Mouse (Mus musculus): ENCODE measurements around the gene Minpp1. TPM values are rescaled to one million over a fixed set of nuclear protein-coding genes. Genes with fewer than 3 reads are reported as not detected.

The Minpp1 gene
- polyA plus RNA-seq, 1 experiment from 2014 or later = 63.7 TPM

DNA sequence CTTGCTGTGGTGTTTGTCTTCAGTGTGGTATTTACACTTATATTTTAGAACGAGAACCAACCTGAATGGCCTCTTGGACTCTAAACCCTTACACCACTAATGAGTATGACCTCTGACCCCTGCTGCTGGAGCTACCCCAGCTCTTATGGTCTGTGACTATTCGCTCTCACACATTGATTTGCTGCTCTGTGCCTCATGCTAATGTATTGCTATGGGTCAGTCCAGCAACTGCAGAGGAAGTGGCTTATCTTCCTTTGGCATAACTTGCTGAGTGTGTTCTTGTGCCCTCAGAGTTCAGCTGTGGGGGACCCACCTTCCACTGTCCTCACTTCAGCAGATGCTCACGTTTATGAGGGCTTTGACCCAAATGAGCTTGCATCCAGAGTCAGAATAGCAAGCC lies 24.7 kb downstream of the Minpp1 start:
- Histone ChIP-seq H3K4me3 (no peak overlapping the region), H3K9ac (no peak overlapping the region), H3K4me1 (no peaks in the 10 kb centered on the region), H3K27ac (no peak overlapping the region), H3K36me3 (peaks cover 53% of the 10 kb centered on the region), H3K4me2 (no peak overlapping the region), H3K27me3 (no peaks in the 10 kb centered on the region), H3K9me3 (no peaks in the 10 kb centered on the region)
- no peak for ATAC-seq (ENCODE audit: insufficient number of reproducible peaks, low FRiP score, low TSS enrichment, low read depth)
- WGBS = 68% methylated on average over 3 of the region's 3 CpGs

DNA sequence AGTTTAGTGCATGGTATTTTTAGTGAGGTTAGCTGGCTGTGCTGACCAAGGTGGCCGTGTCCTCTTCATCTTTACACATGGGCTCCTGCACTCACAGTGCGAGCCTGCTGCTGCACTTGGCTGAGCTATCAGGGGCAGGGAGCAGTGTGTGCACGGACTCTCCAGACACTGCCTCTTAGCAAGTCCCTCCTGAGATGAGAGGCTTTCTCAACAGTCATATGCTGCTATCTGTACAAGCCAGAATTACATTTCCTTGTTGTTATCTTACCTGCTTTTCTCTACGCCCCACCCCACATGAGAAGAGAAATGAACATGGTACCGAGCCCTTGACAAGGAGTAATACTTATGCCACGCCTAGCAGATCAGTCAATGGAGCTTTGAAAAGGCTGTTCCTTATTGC lies 25.4 kb downstream of the Minpp1 start:
- no peak for ATAC-seq (ENCODE audit: insufficient number of reproducible peaks, low FRiP score, low TSS enrichment, low read depth)
- Histone ChIP-seq H3K4me2 (no peak overlapping the region), H3K4me3 (no peak overlapping the region), H3K27ac (no peak overlapping the region), H3K4me1 (no peaks in the 10 kb centered on the region), H3K9me3 (no peaks in the 10 kb centered on the region), H3K36me3 (peaks cover 54% of the 10 kb centered on the region), H3K27me3 (no peaks in the 10 kb centered on the region), H3K9ac (no peak overlapping the region)
- 92% methylated on average over 6 of the region's 6 CpGs for WGBS

DNA sequence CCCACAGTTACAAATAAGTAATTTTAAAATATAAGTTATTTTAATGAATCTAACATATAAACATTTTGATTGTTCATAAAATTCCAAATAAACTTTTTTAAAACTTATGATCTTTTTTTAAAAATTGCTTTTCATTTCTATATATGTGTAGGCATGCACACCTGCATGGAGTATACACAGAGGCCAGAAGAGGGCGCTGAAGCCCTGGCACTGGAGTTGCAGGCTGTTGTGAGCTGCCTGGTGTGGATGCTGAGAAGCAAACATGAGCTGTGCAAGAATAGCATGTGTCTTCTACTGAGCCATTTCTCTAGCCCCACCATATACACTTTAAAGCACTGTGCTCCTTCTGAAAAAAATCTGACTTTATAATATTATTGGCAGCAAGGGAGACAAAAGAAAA lies 26.9 kb downstream of the Minpp1 start:
- Histone ChIP-seq H3K4me3 (no peak overlapping the region), H3K27me3 (no peaks in the 10 kb centered on the region), H3K27ac (no peak overlapping the region), H3K9me3 (no peaks in the 10 kb centered on the region), H3K4me2 (no peak overlapping the region), H3K9ac (no peak overlapping the region), H3K36me3 (peaks cover 57% of the 10 kb centered on the region), H3K4me1 (no peaks in the 10 kb centered on the region)
- ATAC-seq (ENCODE audit: insufficient number of reproducible peaks, low FRiP score, low TSS enrichment, low read depth) = no peak
- WGBS = 40% methylated on average over 1 of the region's 1 CpGs

DNA sequence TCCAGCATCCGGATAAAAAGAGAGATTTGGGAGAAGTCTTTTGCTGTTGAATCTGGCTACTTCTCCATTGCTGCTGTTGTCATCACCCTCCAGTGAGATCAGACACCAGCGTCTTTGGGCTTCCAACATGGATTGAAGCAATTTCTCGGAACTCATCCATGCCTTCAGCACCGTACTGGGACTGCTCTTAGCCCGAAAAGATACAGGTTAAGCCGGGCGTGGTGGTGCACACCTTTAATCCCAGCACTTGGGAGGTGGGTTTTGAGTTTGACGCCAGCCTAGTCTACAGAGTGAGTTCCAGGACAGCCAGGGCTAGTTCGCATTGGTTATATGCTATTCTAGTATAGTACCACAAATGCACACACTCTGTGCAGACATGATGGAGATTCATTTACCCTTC lies 31.0 kb downstream of the Minpp1 start:
- 96% methylated on average over 9 of the region's 9 CpGs for WGBS
- Histone ChIP-seq H3K9ac (no peak overlapping the region), H3K4me3 (no peak overlapping the region), H3K9me3 (no peaks in the 10 kb centered on the region), H3K36me3 (peaks cover 42% of the 10 kb centered on the region), H3K27ac (no peak overlapping the region), H3K4me2 (no peak overlapping the region), H3K27me3 (no peaks in the 10 kb centered on the region), H3K4me1 (no peaks in the 10 kb centered on the region)
- ATAC-seq (ENCODE audit: insufficient number of reproducible peaks, low FRiP score, low TSS enrichment, low read depth) = no peak

DNA sequence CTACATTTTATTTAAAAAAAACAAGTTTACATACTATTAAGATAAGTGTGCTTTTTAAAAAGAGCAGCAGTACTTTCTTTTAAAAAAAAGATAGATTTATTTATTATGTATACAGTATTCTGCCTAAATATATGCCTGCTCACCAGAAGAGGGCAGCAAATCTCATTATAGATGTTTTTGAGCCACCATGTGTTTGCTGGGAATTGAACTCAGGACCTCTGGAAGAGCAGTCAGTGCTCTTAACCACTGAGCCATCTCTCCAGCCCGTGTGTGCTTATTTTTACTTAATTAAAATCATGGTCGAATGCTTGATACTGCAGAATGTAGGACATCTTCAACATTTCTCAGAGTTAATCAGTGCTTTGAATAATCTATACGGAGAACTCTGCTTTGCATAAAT lies 35.9 kb downstream of the Minpp1 start:
- WGBS = 83% methylated on average over 3 of the region's 3 CpGs
- H3K4me1 ChIP-seq = peaks cover 21% of the 10 kb centered on the region
- ATAC-seq (ENCODE audit: insufficient number of reproducible peaks, low FRiP score, low TSS enrichment, low read depth) = no peak

DNA sequence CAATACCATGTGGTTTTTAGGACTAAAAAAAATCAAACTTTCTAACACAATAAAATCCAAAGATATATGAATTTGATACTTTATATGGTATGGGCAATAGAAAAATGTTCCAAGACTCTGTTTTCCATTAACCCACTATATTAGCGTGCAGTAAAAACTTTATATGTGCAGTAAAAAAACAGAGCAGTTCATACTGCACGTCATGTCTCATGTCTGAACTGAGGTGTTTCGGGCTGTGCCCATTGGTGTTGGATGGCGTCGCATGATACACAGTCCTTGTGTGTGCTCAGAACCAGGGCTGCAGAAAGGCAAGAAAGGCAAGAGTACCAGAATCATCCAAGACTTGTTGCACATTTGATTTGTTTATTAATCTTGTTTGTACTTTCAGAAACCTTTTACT lies 36.7 kb downstream of the Minpp1 start:
- 44% methylated on average over 5 of the region's 5 CpGs for WGBS
- no peak overlapping the region for H3K4me3 ChIP-seq
- no peak overlapping the region for H3K27ac ChIP-seq
- H3K9ac ChIP-seq = no peak overlapping the region
- H3K27me3 ChIP-seq = no peaks in the 10 kb centered on the region
- peak; percentile 68; the same call in 1 of the 2 replicates for ATAC-seq (ENCODE audit: insufficient number of reproducible peaks, low FRiP score, low TSS enrichment, low read depth)
- no peaks in the 10 kb centered on the region for H3K9me3 ChIP-seq
- H3K4me1 ChIP-seq = peaks cover 21% of the 10 kb centered on the region
- H3K36me3 ChIP-seq = no peaks in the 10 kb centered on the region
- no peak overlapping the region for H3K4me2 ChIP-seq

More for the DNA sequence above, 35.9 kb downstream of the Minpp1 start:
- Histone ChIP-seq H3K36me3 (peaks cover 6% of the 10 kb centered on the region; the same call in 1 of the 2 replicates), H3K4me2 (no peak overlapping the region), H3K9me3 (no peaks in the 10 kb centered on the region), H3K27me3 (no peaks in the 10 kb centered on the region), H3K27ac (no peak overlapping the region), H3K9ac (no peak overlapping the region), H3K4me3 (no peak overlapping the region)

DNA sequence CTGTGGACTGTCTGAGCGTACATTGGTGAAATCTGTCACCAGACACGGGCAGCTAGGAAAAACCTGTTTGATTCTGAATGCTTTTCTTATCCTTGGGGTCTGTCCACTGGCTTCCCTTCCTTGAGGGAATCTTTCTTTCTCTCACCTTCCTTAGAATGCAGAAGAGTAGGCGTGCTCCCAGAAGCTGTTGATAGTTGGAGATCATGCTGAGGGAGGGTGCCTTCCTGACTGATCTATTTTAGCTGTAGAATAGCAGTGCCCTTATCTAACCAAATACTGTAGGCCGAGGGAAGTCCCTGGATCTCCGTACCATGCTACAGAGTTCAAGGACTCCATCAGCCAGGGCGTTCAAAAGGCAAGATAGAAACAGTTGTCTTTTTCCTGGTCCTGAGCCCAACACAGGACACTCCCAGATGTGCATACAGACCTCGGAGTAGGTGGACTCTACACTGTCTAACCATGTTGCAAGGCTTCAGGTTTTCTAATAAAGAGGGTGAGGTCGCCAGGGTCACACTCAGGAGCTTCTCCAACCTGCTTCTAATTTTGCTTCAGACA lies 37.3 kb downstream of the Minpp1 start:
- Histone ChIP-seq H3K4me1 (peaks cover 21% of the 10 kb centered on the region), H3K9ac (no peak overlapping the region), H3K4me3 (no peak overlapping the region), H3K27me3 (no peaks in the 10 kb centered on the region), H3K27ac (no peak overlapping the region), H3K9me3 (no peaks in the 10 kb centered on the region), H3K36me3 (no peaks in the 10 kb centered on the region), H3K4me2 (no peak overlapping the region)
- WGBS = 67% methylated on average over 8 of the region's 8 CpGs
- no peak for ATAC-seq (ENCODE audit: insufficient number of reproducible peaks, low FRiP score, low TSS enrichment, low read depth)

DNA sequence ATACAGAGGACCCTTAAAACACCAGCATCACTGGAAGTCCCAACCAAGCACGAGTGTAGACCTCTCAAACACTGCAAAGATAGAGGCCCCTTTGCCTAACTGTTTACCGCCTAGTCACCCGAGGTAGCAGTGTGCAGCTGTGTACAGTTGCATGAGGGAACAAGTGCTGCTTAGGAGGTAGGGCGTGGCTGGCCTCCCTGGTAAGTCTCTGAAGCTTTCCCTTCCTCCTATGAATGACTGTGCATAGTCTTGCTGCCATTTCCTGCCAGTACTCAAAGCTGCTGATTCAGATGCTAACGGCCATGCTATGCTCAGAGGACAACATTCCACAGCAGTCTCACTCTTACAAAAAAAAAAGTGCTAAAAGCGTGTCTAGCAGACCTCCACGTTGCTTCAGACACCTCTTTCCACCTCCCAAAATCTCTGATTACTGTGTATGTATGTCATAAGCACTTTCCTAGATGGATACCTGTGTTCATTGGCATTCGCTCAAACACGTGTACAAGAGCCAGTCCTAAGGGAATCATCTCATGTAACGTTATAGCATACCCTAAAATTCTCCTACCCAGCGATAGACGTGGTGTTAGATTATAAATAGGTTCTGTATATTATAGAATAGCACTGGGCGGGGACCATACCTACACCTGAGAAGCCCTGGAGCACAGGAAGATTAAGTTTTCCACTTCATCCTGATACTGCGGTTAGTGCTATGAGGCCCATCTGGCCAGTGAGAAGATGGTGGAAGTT lies 38.4 kb downstream of the Minpp1 start:
- H3K27ac ChIP-seq = no peak overlapping the region
- peak; percentile 48; the same call in 1 of the 2 replicates for ATAC-seq (ENCODE audit: insufficient number of reproducible peaks, low FRiP score, low TSS enrichment, low read depth)
- WGBS = 30% methylated on average over 14 of the region's 14 CpGs

DNA sequence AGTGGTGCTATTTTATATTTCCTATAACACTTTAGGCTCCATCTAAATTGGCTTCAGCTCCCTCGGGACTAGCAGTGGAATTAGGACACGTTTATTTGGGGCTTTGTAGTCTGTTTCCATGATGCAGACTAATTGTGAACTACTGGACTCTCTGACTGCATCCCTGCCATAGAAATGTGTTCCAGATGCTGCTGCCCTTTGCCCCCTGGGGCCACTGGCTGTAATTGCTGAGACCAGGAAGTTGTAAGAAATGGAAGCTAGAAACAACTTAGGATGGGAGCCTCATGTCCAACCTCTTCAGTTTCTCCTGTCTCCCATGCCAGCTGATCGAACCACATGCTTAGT lies 38.9 kb downstream of the Minpp1 start:
- Histone ChIP-seq H3K4me3 (no peak overlapping the region), H3K36me3 (no peaks in the 10 kb centered on the region), H3K9ac (no peak overlapping the region), H3K9me3 (no peaks in the 10 kb centered on the region), H3K4me2 (no peak overlapping the region), H3K4me1 (peaks cover 21% of the 10 kb centered on the region), H3K27me3 (no peaks in the 10 kb centered on the region), H3K27ac (no peak overlapping the region)
- WGBS = 31% methylated on average over 3 of the region's 3 CpGs
- no peak for ATAC-seq (ENCODE audit: insufficient number of reproducible peaks, low FRiP score, low TSS enrichment, low read depth)

More for the DNA sequence above, 38.4 kb downstream of the Minpp1 start:
- peaks cover 21% of the 10 kb centered on the region for H3K4me1 ChIP-seq
- H3K4me3 ChIP-seq = no peak overlapping the region
- no peaks in the 10 kb centered on the region for H3K9me3 ChIP-seq
- H3K36me3 ChIP-seq = no peaks in the 10 kb centered on the region
- no peaks in the 10 kb centered on the region for H3K27me3 ChIP-seq
- no peak overlapping the region for H3K9ac ChIP-seq
- H3K4me2 ChIP-seq = no peak overlapping the region

DNA sequence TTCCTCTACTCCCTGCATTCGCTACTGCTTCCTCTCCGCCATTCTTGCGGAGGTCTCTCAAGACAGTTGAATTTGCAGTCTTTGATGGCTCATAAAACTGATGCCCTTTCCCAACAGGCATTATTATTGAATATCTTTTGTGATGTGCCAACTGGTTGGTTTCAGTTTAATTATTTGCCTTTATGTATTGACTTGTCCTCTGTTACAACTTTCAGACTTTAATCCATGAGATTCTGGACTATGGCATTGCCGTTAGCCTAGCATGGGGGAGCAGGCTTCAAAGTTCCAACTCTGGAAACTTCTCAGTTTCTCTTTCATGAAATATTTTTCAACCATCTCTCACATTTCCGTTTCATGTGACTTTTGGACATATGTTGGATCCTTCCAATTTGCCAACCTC lies 41.6 kb downstream of the Minpp1 start:
- no peak for ATAC-seq (ENCODE audit: insufficient number of reproducible peaks, low FRiP score, low TSS enrichment, low read depth)
- H3K27ac ChIP-seq = no peak overlapping the region
- no peaks in the 10 kb centered on the region for H3K27me3 ChIP-seq
- no peaks in the 10 kb centered on the region for H3K36me3 ChIP-seq
- peaks cover 21% of the 10 kb centered on the region for H3K4me1 ChIP-seq
- H3K4me2 ChIP-seq = no peak overlapping the region
- no peak overlapping the region for H3K9ac ChIP-seq
- 90% methylated on average over 5 of the region's 5 CpGs for WGBS
- no peak overlapping the region for H3K4me3 ChIP-seq
- H3K9me3 ChIP-seq = no peaks in the 10 kb centered on the region

DNA sequence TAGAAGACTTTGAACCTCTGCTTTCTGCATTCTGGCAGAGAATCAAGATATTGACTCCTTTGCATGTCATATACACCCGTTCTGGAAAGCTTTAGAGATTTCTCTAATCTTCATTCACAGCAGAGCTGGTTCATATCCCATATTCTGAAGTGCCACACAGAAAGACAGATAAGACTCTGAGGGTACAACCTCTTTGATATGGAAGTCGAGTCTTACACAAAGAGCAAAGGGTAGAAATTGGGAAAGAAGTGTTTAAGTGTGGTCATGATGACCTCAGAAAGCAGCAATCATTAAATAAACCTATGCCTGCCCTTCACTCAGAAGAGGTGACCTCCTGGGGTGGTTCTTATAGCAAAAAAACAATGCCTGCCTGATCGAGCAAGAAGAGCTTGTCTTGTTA lies 43.2 kb downstream of the Minpp1 start:
- 69% methylated on average over 3 of the region's 3 CpGs for WGBS
- Histone ChIP-seq H3K4me2 (no peak overlapping the region), H3K9me3 (no peaks in the 10 kb centered on the region), H3K4me3 (no peak overlapping the region), H3K27me3 (no peaks in the 10 kb centered on the region), H3K36me3 (no peaks in the 10 kb centered on the region), H3K9ac (no peak overlapping the region), H3K27ac (no peak overlapping the region), H3K4me1 (peaks cover 12% of the 10 kb centered on the region)
- ATAC-seq (ENCODE audit: insufficient number of reproducible peaks, low FRiP score, low TSS enrichment, low read depth) = no peak

DNA sequence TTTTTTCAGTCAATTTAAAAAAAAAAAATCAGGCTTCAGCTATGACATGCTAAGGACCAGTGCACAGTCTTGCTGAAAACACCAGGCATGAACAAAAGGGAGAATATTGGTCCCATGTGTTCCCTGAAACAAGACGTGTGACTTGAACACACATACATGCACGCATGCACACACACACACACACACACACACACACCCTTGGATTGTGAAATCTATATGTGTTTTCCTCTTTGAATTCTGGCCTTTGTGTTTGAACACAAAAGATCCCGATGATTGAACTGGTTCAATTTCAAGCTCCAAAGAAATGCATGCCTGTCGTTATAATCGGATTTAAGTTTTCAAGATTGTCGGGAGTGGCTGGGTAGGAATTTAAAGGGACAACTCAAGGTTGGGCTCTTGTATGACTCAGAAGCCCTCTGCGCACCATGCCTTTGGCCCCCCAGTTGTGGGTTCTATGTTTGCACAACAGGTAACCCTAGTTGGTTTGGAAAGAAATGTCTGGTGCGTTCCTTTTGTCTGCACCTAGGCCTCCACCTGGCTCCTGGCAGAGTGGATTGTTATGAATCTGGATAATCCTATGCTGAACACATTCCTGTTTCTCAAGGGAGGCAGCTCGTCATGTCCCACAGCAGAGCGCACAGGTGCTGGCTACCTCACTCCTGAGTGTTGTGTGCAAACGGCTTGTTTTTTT lies 43.8 kb downstream of the Minpp1 start:
- H3K4me3 ChIP-seq = no peak overlapping the region
- ATAC-seq (ENCODE audit: insufficient number of reproducible peaks, low FRiP score, low TSS enrichment, low read depth) = no peak
- WGBS = 75% methylated on average over 11 of the region's 11 CpGs

More for the DNA sequence above, 43.8 kb downstream of the Minpp1 start:
- Histone ChIP-seq H3K36me3 (no peaks in the 10 kb centered on the region), H3K4me1 (peaks cover 5% of the 10 kb centered on the region; the same call in 1 of the 2 replicates), H3K9me3 (no peaks in the 10 kb centered on the region), H3K4me2 (no peak overlapping the region), H3K9ac (no peak overlapping the region), H3K27ac (no peak overlapping the region), H3K27me3 (no peaks in the 10 kb centered on the region)

All from limb, embryonic 15.5 days (tissue).